In the genomic region with DNA sequence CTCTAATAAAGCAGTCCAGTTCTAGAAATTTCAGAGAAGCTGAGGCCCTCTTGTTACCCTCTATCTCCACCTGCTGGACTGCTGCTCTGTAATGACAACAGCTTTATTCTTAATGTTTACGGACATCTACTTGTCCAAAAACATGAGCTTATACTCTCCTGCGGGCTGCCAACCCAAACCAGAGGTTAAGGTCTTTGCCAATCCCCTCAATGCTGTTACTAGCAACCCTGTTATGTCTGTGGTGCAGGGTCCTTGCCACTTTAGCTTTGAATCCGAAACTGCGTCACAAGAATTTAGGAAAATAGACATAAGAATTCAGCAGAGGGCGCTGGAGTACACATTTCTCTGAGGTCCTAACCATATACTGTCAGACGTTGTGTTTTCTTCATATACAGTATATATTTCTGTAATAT, we compare ENCODE assay signal across 8 mouse cellular contexts. TPM values are rescaled to one million over a fixed set of nuclear protein-coding genes. Genes with fewer than 3 reads are reported as not detected.
DNase-seq lines count a peak whose midpoint lies in the region; ATAC-seq and TF ChIP-seq lines count a peak whose summit lies in the region.

No protein-coding gene starts in this region.

- TF ChIP-seq POLR2A in spleen, adult 2 months (IDR thresholded peaks at IDR 0.05; ENCODE audit: low read depth, low read length): no peak

- no peaks in the 10 kb centered on the region for H3K9me3 ChIP-seq in intestine, embryonic 15.5 days

- TF ChIP-seq CTCF in spleen, adult 2 months (IDR thresholded peaks at IDR 0.05; ENCODE audit: extremely low read depth, insufficient read depth, insufficient read length, insufficient replicate concordance): no peak

- intact Hi-C loops in gastrocnemius, postnatal 14 days (cut with DNase I; ENCODE audit: low total_unique reads): no loop called here

- no peaks in the 10 kb centered on the region for H3K27me3 ChIP-seq in spleen, adult 2 months (ENCODE audit: control insufficient read depth, insufficient read depth, low read length)
- no peaks in the 10 kb centered on the region for H3K27me3 ChIP-seq in intestine, embryonic 15.5 days (replicated peaks)

- DNase-seq in spleen, adult 2 months (ENCODE audit: low read depth in 1 of 2, low spot score in 2 of 2): peak in 1 of 2 experiments; percentile 3
- DNase-seq in spleen, postnatal 14 days (ENCODE audit: low spot score in 2 of 2): no peak
- peak; percentile 63 for DNase-seq in embryo, embryonic 10 days (ENCODE audit: low spot score)
- DNase-seq in gastrocnemius, postnatal 14 days: peak; percentile 10
- DNase-seq in left cerebral cortex, adult 9 months (ENCODE audit: low spot score in 2 of 2): peak; percentile 15 to 66
- DNase-seq in right cerebral cortex, postnatal 10 days (ENCODE audit: low spot score in 2 of 2): peak; percentile 39 to 56

- no peak overlapping the region; the same call in 1 of the 2 replicates for H3K4me2 ChIP-seq in intestine, embryonic 15.5 days (replicated peaks)

- WGBS in spleen, adult 2 months: 15% methylated on average over 6 of the region's 6 CpGs
- WGBS in intestine, embryonic 15.5 days: 21% methylated on average over 6 of the region's 6 CpGs

- peak overlapping the region; percentile 39 for H3K4me3 ChIP-seq in spleen, adult 2 months (ENCODE audit: extremely low read depth, insufficient read depth, insufficient read length)
- H3K4me3 ChIP-seq in intestine, embryonic 15.5 days (replicated peaks): peak overlapping the region; percentile 38

- H3K4me1 ChIP-seq in spleen, adult 2 months (ENCODE audit: control insufficient read depth, insufficient read depth, insufficient read length): no peaks in the 10 kb centered on the region
- H3K4me1 ChIP-seq in intestine, embryonic 15.5 days (replicated peaks): no peaks in the 10 kb centered on the region

- 0 out of 2 replicates have a peak, but pooled peaks have one; percentile 53 for ATAC-seq in intestine, embryonic 15.5 days
- peak; percentile 75 for ATAC-seq in megakaryocyte, adult 5-6 weeks (ENCODE audit: poor library complexity, severe bottlenecking)

- H3K36me3 ChIP-seq in spleen, adult 2 months (ENCODE audit: control insufficient read depth, insufficient read depth, low read length): no peaks in the 10 kb centered on the region
- no peaks in the 10 kb centered on the region for H3K36me3 ChIP-seq in intestine, embryonic 15.5 days

- H3K27ac ChIP-seq in spleen, adult 2 months (ENCODE audit: insufficient read depth, low read length): no peak overlapping the region
- H3K27ac ChIP-seq in intestine, embryonic 15.5 days: no peak overlapping the region

- H3K9ac ChIP-seq in intestine, embryonic 15.5 days: no peak overlapping the region

RNA-seq across cellular contexts. Expression of a gene that starts 54.4 kb away (rescaled TPM):
- polyA plus RNA-seq in spleen, adult 2 months (2012; rRNA removed): 0.07 and 0.14 TPM in 2 replicates
- 1 to 10 TPM; 7.6 to 8.4 TPM for total RNA-seq in gastrocnemius, postnatal 14 days (2021)
- 0.96 and 1.0 TPM in 2 replicates for polyA plus RNA-seq in intestine, embryonic 15.5 days (2015; fragmentation: Nextera tagmentation; extraction: Ambion mirVana)
- not detected in 2 replicates for total RNA-seq in megakaryocyte, adult 5-6 weeks (2015)
- not detected in 2 replicates for total RNA-seq in megakaryocyte, adult 5-6 weeks (2017)

Comparison
In these comparisons a context has a peak if more than half of its experiments do, and no peak if none do; other contexts are left out.
1. DNase-seq: peak in embryo, embryonic 10 days (single experiment), gastrocnemius, postnatal 14 days (single experiment), left cerebral cortex, adult 9 months (2 of 2) and right cerebral cortex, postnatal 10 days (2 of 2); none in spleen, postnatal 14 days (0 of 2).
2. RNA of a gene that starts 54.4 kb away (total RNA-seq): 7.6 to 8.4 TPM in gastrocnemius, postnatal 14 days; not detected in megakaryocyte, adult 5-6 weeks; every median in the first group is over 4 times any median in the second.